Mouse (Mus musculus) spleen, adult 18-20 months (tissue): Measurements from ENCODE around the gene BC034090.
"Not testable (repeated sequence)": the region's sequence is repeated elsewhere in the genome, so short reads cannot be mapped to it uniquely, and the experiment has no call there.

Source experiments
- DNase-seq, 2 experiments: peaks; one replicate each; pipeline ENCODE4 v3.0.0; 2022; ENCODE audit warnings: mixed read lengths in 2 of 2

Gene BC034090

DNA sequence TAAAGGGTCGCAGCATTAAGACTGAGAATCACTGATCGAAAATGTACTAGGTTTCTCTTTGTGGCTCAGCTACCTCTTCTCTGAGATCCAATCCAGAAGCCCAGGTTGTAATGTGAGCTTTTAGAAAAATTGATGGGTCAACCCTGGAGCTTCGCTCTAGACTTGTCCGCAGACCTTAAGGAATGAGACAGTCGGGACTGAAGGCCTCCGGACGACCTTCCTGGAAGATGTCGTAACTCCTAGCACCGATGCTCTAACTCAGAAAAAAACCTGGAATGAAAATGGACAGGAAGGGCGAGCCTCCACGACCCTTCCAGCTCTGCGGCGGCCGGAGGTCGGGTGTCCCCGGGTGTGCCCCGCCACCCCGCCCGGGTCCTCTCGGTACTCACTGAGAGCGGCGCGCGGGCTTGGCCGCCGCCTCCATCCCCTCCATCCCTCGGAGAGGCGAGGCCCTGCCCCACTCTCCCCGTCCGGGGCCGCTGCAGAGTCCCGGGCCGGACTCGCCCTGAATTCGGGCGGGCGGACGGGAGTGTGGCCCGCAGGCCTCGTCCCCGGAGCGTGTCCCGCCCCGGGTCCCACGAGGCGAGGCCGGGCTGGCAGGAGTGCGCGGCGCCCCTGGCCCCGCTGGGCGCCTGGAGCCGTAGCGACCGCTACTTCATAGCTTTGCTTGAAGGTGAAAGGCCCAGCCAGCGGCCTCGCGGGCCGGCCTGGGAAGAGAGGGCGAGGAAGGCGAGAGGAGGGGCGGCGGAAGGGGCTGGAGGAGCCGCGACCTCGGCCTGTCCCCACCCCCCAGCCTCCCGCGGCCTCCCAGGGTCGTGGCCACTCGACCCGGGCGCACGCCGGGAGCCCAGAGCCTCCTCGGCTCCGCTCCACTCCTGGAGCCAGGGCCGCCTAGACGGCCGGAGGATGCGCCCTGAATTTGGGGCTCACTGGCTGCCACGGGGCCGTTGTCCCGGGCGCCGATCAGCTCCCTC lies at the start of gene BC034090:
Gene BC034090 (minus strand): TSS at position 648 of the 974 bp plus-strand sequence.
- peak in 1 of 2 experiments; percentile 25 for DNase-seq

DNA sequence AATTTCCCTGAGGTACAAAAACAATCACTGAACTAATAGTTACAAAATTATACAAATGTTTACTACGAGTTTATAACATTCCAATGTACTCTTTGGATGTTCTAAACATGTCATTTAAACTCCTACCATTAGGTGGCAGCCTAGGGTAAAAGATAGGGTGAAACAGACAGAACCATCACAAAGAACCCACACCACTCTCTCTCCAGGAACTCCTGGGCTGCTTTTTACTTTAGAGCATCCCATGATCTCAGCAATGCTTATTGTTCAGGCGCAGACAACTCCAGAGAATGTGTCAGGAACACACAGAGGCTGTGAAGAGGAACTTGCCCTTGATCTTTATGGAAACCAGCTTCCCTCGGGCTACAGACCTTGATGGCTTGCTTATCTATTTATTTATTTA lies 49.2 kb upstream of the BC034090 start:
- DNase-seq = no peak

DNA sequence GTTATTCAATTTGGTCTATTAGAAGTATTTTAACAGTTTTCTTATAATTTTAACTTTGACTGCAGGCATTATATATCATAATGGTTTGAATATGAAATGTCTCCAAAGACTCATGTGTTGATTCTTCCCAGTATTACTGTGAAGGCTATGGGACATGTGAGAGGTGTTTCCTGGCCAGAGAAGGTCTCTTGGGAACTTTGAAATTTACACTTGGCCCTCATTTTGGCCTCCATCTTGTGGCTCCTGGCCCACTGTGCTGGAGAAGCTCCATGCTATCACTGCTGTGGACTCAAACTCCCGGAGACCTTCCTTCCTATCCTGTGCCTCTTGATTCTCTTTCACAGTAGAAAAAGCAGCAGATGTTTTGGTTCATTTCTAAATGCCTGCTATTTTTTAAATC lies 45.2 kb upstream of the BC034090 start:
- no peak for DNase-seq

DNA sequence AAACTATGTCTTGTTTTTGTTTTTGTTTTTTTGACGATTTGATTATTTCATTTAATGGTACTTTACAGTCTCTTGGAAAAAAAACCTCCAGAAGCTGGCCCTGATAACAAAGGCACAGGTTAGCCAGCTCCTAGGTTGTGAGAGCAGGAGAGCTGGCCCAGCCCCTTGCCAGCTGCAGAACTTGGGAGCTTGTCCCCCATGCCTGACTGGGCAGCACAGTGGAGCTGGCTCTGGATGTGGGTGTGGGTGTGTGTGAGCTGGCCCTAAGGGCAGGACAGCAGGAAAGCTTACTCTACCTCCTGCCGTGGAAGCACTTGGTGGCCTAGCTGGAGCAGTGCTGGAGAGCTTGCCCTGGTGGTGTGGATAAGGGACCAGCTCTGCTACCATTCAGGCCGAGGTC lies 43.8 kb upstream of the BC034090 start:
- DNase-seq = no peak

DNA sequence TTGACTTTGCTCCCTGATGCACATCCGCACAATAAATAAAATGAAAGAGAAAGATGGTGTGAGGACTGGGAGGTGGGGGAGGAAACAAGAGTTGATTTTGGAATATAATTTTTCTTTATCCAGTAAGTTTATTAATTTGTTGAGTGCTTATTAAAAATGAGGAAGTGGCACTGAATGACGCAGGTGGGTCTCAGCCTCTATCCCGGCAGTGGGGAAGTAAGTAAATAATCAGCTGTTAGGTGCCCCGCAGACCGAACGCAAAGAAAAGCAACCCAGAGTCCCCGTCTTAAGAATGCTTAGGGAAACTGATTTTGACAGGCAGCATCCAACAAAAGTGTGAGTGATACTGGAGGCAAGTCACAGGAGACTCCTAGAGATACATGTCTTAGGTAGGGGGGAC lies 39.6 kb upstream of the BC034090 start:
- DNase-seq = no peak

DNA sequence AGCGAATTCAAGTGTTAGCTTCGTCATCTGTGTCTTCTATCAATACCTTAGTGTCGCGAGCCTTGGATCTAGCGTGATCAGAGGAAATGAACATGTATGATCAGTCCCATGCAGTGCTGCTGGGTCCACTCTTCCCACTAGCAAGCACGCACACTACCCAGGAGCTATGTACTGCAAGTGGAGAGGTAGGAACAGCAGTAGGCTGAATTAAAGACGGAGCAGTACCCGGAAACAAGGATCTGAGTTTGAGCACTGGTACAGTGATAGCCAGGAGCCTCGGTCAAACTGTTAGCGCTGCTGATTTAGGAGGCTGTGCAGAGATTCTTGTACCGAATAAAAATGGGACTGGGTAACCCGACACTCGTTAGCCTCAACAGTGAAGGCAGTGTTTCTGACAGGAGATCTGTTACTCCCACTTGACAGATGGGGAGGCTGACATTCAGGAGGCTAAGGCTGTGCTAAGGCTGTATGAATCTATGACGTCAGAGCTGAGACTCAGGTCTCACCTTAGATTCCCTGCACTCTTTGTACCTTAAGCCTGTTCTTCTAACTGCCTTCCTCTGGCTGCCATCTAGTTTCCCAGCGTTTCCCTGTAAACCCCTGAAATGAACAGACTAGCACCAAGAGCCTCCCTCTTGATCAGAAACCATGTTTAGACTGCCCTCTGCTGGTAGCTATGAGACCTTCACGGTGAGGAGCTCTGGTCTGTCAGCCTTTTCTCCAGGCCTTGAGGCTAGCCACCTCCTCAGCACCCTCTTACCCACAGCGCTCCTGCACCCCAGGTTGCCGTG lies 37.0 kb upstream of the BC034090 start:
- peak; percentile 13 to 35 for DNase-seq

DNA sequence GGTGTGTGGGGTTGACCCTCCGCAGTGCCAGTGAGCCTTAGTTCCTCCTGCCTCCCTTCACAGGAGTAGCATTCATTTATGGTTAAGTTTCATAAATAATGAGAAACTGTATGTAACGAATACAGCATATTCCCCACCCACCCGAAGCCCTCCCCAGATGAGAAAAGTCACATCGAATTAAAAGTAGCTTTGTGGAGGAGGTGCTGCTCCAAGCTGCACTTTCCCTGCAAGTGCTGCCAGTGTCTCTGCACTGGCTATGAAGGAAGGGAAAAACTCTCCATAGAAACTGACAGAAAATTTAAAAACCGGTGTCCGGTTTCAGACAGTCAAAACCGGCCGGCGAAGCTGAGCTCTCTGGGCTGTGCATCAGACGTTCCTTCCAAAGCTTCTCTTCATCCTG lies 36.1 kb upstream of the BC034090 start:
- no peak for DNase-seq

DNA sequence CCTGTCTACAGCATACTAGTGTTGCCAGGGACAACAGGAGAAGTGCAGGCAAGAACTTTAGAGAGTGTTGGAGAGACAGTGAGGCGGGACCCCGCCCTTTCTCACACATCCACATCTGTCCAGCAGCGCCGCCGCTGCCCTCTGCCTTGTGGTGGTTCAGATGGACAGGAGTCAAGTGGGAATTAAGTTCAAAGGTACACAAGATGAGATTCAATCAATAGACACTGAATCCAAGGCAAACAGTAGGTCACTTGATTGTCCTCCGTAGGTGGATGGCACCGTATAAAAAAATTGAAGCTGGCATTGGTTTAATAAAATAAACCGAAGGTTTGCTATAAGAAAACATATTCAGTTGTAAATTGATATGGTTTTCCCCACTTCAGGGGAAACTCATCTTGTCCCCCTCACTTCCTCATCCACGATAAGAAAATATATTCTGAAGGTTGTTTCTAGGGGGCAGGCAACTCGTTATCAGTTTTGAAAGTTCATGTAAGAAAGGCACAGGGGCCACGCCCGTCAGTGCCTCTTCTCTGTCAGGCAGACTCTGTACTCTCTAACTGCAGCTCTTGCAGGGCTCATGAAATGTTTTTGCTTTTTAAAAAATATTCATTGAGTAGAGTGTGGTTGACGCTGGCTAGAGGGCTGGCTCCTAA lies 32.3 kb upstream of the BC034090 start:
- DNase-seq = no peak

DNA sequence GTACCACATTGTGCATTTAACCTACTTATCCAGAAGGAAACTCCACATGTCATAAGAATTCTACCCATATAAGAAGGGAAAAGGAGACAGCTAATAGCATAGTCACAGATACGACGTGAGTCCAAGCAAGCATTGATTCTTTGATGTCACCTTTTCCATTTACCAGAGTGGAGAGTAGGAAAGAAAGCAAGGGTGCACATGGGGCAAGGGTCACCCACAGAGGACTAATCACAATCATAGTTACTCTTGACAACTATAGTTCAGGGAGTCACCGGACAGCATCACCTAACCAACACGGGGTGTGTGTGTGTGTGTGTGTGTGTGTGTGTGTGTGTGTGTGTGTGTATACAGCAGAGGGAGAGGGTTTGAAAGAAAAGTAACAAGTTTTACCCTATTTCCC lies 31.5 kb upstream of the BC034090 start:
- no peak for DNase-seq

DNA sequence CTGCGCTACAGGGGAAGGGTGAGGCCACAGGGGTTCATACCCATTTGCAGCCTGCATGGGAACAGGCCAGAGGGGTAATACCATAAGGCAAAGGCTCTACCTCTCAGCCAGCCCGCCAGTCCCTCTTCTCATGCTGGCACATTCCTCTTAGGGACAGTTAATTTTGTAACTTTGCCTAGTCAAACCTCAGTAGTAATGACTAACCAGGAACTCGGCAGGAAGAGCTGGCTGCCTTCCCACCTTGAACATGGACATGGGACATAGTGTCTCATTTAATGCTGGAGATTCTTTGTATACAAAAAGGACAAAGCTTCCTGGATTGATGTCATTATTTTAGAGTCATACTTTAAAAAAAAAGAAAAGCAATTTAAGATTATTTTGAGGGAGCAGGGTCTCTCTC lies 30.7 kb upstream of the BC034090 start:
- no peak for DNase-seq

DNA sequence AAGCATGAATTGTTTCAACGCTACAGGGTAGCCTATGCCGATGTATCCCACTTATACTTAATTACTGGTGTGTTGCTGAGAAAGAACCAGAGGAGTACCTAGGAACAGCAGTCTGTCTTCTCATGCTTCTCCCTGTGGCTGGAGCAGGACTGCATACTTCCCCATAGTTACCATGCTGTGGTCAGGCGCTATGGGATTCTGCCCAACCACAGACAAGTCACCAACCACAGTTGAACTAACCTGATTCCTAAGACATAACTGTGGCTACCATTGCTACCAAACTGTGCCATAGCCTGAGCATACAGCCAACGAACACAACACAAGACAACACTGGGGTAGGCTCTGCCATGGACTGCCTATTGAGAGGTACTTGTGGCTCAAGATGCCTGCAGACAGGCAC lies 28.7 kb upstream of the BC034090 start:
- no peak for DNase-seq

DNA sequence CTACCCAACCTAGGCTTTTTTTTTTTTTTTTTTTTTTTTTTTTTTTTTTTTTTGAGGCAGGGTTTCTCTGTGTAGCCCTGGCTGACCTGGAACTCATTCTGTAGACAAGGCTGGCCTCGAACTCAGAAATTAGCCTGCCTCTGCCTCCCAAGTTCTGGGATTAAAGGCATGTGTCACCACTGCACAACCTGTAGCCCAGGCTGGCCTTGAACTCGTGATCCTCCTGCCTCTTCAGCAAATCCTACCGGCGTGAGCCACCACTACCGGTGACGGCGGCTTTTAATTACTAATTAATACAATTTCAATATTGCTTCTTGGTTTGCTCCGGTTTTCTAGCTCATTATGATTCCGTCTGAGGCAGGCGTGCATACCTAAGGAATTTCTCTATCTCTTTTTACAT lies 18.3 kb upstream of the BC034090 start:
- DNase-seq = not testable (repeated sequence)

DNA sequence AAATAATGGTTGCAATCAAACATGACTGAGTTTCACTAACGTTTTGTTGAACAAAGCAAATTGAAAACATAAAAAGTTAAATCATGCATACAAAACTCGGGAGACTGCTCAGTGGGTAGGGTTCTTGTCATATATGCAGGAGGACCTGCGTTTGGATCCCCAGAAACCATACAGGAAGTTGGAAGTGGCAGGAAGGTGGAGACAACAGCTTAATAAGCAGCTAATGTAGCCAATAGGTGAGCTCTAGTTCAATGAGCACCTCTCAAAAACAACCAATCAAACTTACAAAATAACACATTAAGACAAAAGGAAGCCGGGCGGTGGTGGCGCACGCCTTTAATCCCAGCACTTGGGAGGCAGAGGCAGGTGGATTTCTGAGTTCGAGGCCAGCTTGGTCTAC lies 10.1 kb upstream of the BC034090 start:
- no peak for DNase-seq

DNA sequence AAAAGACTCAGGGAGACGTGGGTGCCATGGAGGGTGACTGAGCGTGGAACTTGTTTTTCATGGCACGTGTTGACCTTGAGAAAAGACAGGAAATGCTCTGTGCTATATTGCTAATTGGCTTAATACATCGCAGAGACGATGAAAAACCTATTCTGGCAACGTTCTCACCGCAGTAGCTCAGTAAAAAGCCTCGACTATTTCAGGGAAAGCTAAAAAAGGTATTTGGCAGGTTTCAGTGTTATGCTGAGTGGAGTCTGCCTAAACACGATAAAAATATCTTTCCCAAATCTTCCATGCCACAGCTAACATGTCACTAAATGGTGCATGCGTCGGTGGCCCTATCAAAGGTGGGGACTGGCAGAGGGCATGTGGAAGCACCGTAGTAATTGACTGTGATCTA lies 8.9 kb upstream of the BC034090 start:
- no peak for DNase-seq

DNA sequence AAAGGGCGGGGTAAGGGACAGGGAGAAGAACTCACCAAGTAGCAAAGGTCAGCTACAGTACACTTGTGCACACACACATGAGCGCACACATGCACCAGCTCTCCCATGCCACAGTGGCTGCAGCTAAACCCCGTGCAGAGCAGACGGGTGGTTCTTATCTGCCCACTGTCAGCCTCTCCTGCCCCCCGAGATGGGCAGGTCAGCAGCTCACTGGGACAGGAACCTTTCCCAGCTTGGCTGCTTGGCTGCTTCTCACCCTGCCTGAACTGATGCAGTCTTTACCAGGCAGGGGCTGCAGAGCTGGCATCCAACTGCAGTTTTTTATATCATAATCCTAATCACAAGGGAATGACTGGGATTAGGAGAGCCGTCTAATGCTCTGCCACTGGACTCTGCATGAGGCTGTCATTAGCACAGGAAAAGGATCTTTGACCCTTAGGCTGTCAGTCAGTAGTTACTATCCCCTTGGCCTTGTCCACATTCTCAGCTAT lies 8.4 kb upstream of the BC034090 start:
- no peak for DNase-seq

DNA sequence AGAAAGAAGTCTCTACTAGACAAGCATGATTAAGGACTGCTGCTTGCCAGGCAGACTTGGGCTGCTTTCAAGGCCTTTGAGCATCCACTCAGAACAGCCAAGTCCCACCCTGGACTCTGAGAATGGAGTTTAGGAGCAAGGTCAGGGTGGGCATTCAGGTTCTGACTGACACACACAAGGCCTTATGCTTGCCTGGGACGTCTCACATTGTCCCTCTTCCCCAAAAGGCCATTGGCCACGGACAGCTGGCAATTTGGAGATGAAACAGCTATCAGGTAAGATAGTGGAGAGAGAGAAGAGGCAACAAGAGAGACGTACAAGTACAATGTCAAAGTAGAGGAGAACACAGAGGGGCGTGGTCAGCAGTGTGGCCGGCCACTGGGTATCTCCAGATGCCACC lies 7.4 kb upstream of the BC034090 start:
- DNase-seq = no peak

DNA sequence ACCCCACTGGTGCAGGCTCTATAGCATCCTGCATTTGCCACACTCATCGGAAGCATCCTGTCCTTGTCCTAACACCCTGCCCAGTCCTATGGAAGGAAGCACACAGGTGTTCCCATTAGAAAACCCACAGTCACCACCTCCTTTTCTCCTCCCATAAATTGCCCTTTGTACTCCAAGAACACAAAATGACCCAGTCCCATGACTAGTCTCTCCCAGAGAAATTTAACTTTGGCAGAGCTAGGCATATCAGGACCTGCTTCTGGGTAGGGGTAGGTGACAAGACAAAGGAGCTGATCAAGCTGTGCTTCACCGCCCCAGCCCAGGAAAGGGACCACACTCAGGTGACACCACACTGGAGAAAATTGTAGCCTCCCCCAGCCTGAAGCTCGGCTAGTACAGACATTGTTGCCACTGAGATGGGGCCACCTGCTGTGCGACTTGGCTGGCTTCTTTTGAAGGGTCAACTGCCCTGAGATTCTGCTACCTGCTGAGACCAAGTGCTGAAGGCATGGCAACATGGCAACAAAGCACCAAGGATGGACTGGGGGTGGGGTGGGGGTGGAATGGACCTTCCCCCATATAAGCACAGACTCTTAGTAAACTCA lies 6.4 kb upstream of the BC034090 start:
- DNase-seq = no peak

DNA sequence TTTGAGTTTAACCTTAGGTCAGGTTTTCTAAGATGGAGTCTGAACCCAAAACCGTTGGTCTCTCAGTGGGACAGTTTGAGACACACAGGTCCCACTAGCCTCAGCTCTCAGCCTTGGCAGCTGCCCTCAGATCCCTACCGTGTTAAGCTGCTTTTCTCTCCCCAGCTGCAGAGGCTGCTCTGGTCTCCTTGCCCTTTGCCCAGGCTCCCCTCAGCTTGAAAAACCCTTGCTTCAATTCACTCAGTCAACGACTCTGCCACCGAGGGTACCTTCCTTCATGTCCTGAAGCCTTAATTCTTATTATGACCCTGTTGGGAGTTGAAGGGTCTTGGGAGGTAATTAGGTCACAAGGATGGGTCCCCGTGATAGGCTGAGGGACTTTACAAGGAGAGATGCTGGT lies 5.7 kb upstream of the BC034090 start:
- DNase-seq = no peak

DNA sequence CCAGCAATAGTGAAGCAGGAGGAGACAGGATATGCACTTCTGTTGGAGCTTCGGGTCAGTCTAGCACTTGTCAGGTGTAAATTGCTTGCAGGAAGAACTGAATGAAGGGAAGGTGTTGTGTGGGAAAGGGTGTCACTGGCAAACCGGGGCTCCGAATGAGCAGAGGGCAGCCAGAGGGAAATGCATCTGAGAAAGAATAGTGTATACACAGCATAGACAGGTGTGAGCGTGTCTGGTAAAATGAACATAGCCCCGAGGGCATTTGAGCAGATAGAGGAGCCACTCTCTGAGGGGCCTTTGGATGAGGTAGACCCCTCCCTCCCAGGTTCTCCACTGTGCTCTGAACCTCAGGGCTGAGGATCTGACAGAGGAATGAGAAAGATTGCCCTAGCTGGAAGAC lies 3.8 kb upstream of the BC034090 start:
- no peak for DNase-seq

DNA sequence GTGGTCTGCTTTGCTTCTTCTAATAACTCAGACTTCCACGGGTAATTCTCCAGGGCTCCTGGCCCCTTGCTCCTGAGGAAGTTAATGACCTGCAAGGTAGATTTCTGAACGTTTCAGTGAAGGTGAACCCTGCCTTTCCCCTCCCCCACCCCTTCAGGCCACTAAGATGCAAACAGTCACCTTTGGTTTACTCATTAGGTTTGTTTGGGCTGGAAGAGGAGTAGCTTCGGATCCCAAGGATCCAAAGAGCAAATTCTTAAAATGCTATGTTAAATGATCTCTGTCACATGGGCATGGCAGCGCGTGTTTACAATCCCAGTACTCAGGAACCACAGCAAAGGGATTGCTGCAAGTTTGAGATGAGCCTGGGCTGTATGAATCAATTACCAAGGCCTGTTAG lies 3.2 kb upstream of the BC034090 start:
- DNase-seq = no peak

DNA sequence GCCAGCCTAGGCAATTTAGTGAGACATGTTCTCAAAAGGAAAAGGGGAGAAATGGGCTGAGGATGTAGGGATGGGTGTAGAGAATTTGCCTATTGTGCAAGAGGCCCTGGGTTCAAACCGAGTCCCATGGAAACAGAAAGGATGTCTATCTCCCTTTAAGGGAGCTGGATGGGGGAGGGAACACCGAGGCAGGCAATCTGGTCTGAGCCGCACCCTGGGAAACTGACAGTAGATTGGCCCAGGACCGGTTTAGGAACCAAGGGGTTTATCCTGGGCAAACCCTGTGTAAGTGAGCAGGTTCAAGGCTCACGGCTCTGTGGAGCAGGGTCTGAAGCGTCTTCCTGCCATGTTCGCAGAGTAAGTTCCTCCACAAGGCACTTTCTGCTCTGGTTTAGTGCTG lies 1.3 kb upstream of the BC034090 start:
- no peak for DNase-seq

DNA sequence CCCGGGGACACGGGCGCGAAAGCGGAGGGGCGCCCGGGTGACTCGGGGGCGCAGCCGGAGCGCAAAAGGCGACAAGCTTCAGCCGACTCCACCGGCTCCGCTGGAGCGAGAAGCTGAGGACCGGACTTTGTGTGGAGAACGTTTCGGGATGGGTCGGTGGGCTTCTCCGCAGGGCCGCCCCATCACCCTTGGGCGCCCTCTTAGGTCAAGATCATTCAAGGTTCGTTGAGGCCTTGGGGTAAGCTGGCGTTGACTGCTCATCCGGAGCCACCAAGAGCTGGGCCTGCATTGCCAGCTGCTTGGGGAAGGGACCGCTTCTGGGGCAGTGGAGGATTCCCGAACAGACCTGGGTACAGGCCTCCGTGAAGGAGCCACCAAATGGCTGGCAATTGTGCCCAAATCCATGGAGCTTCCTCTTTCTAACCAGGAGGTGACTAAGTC lies 547 bp upstream of the BC034090 start:
- no peak for DNase-seq

DNA sequence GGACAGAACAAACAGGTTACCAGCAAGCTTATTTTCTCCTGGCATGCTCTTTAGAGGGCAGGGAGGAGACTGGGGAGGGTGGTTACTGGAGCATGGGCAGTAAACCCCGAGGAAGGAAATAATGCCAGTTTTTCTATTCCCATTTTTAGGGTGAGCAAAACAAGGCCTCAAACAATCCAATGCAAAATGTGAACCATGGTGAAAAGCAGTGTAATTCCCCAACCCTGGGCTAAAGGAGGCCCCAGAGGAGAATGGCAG lies 1.8 kb downstream of the BC034090 start:
- DNase-seq = no peak
